Mouse (Mus musculus): ENCODE measurements around the gene Bola1.

DNA sequence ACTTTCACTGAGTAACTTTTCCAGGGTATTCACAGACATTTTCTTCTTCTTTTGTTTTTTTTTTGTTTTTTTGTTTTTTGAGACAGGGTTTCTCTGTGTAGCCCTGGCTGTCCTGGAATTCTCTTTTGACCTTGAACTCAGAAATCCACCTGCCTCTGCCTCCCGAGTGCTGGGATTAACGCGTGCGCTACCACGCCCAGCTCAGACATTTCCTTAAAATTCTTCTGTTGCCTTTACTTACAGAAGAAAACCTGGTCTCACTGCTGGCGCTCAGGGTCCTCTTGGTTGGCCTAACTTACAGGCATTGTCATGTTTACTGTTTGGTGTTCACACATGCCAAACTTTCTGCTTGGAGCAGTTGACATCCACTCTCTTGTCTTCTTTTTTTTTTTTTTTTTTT lies 44.3 kb downstream of the Bola1 start:
- TF ChIP-seq POLR2A (IDR thresholded peaks at IDR 0.05; ENCODE audit: low read depth, low read length): no peak
- no peak for TF ChIP-seq CTCF (IDR thresholded peaks at IDR 0.05; ENCODE audit: borderline replicate concordance, insufficient read depth, low read length)

Measured in embryonic fibroblast, embryonic 13.5 days (primary cell).